Mouse (Mus musculus) embryonic facial prominence, embryonic 10.5 days (tissue): ENCODE results near the gene Pfdn6. TPM values are rescaled to one million over a fixed set of nuclear protein-coding genes. Genes with fewer than 3 reads are reported as not detected.

ENCODE experiments used
- DNase-seq: peaks from one replicate; pipeline ENCODE4 v3.0.0-alpha.2; 2017; ENCODE audit warnings: low spot score
- H3K27ac ChIP-seq: fragments of 300-500 bp; sonication (generic); replicated peaks from 2 replicates; pipeline ENCODE4 v1.5.1; 2016; ENCODE audit warnings: mild to moderate bottlenecking
- H3K27me3 ChIP-seq: fragments of 300-500 bp; sonication (generic); replicated peaks from 2 replicates; pipeline ENCODE4 v1.6.1; 2016; ENCODE audit warnings: low read depth, mild to moderate bottlenecking; ENCODE audit not compliant: poor library complexity, severe bottlenecking
- H3K36me3 ChIP-seq: fragments of 300-500 bp; sonication (generic); replicated peaks from 2 replicates; pipeline ENCODE4 v1.6.1; 2016; ENCODE audit warnings: mild to moderate bottlenecking, moderate library complexity
- H3K4me1 ChIP-seq: fragments of 300-500 bp; sonication (generic); 2 replicates; pipeline ENCODE4 v1.6.1; 2016
- H3K4me3 ChIP-seq: fragments of 300-500 bp; sonication (generic); 2 replicates; pipeline ENCODE4 v1.5.1; 2016; ENCODE audit warnings: mild to moderate bottlenecking, moderate library complexity
- H3K9me3 ChIP-seq: fragments of 300-500 bp; sonication (generic); 2 replicates; pipeline ENCODE4 v1.6.1; 2016; ENCODE audit warnings: mild to moderate bottlenecking
- WGBS: fragments of 180-500 bp; shearing (Covaris S2); methylation state at CpG from one replicate; pipeline ENCODE4 v1.1.7; 2016; 5-methylcytosine and 5-hydroxymethylcytosine counted together
- polyA plus RNA-seq: library from polyadenylated mRNA; unstranded; fragments of >200 nt; fragmentation: Nextera tagmentation; extraction: Ambion mirVana; gene quantifications from 2 replicates; pipeline ENCODE4 v1.2.1, GENCODE M21; 2016

Gene Pfdn6
- polyA plus RNA-seq, 1 experiment from 2014 or later, result 235 TPM

DNA sequence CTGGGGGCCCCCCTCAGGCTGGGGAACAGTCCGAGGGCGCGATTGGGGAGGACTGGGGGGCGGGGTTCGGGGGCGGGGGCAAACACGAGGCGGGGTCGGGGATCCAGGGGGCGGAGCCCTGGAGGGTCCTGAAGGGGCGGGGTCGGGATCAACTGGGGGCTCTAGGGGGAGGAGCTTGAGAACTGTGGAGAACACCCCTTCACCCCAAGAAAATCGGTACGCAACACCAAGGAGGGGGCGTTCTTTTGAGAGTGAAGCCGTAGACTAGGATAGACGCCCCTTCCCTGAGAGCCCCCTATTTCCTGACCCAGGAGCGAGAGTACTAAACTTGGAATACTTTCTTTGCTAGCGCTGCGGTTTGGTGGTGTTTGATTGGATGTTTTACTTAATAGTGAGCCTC, 23.8 kb downstream of the Pfdn6 start:
- Histone ChIP-seq H3K9me3 (no peaks in the 10 kb centered on the region), H3K36me3 (peaks cover 59% of the 10 kb centered on the region), H3K4me3 (peak overlapping the region; percentile 73), H3K27ac (peak overlapping the region; percentile 94), H3K27me3 (peaks cover 10% of the 10 kb centered on the region; the same call in 1 of the 2 replicates), H3K4me1 (peaks cover 76% of the 10 kb centered on the region)
- DNase-seq, result no peak
- under 1% methylated on average over 20 of the region's 20 CpGs for WGBS

DNA sequence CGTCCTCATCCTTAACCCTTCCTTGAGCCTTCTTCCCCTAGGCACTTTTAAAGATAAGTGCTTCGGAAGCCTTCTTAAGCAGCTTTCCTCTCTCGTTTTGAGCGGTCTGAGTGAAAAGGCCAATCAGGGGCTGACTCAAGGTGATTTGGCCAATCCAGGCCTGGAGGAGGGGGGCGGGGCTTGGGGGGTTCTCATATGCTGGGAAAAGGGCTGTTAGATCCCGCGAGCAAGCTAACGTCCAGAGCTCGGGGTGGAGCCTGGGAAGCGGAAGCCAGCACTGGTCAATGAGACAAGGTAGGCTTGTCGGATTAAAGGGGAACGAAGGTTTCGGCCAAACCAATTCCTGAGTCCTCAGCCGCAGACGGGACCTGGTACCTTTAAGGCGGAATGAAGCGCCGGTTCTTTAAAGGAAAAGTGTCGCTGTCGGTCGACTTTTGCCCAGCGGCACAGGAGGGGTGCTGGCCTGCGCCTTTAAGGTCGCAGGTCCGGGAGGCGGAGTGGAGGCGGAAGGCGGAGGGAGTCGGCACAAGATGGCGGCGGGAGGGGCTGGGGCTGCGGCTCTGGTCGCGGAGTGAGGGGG, 24.4 kb downstream of the Pfdn6 start, which contains the start of the genes Tapbp and Zbtb22:
TSS of gene Tapbp (plus strand) at position 229 of the 580 bp plus-strand sequence.
TSS of gene Zbtb22 (plus strand) at position 234 of the 580 bp plus-strand sequence.
- under 1% methylated on average over 34 of the region's 34 CpGs for WGBS
- Histone ChIP-seq H3K4me1 (peaks cover 76% of the 10 kb centered on the region), H3K27ac (peak within 1 kb of the TSS; percentile 94), H3K27me3 (peaks cover 10% of the 10 kb centered on the region; the same call in 1 of the 2 replicates), H3K4me3 (peak within 1 kb of the TSS; percentile 73), H3K36me3 (peaks cover 64% of the 10 kb centered on the region), H3K9me3 (no peaks in the 10 kb centered on the region)
- peak; percentile 98 for DNase-seq

DNA sequence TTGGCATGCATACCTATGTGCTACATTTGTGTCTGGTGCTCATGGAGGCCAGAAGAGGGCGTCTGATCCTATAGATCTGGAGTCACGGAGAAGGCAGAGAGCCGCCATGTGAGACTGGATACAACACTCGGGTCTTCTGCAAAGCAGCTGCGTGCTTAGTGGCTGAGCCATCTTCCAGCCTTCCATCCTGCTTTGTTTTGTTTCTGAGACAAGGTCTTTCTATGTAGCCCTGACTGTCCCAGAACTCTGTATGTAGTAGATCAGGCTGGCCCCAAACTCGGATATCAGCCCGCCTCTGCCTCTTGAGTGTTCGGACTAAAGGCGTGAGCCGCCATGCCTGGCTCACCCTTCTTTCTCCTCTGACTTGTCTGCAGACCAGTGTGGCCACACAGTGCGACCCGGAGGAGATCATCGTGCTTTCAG, 25.2 kb downstream of the Pfdn6 start:
- Histone ChIP-seq H3K4me3 (peak overlapping the region; percentile 73), H3K27ac (no peak overlapping the region), H3K4me1 (peaks cover 76% of the 10 kb centered on the region), H3K9me3 (no peaks in the 10 kb centered on the region), H3K36me3 (peaks cover 69% of the 10 kb centered on the region), H3K27me3 (peaks cover 10% of the 10 kb centered on the region; the same call in 1 of the 2 replicates)
- DNase-seq, result no peak
- 71% methylated on average over 13 of the region's 13 CpGs for WGBS

DNA sequence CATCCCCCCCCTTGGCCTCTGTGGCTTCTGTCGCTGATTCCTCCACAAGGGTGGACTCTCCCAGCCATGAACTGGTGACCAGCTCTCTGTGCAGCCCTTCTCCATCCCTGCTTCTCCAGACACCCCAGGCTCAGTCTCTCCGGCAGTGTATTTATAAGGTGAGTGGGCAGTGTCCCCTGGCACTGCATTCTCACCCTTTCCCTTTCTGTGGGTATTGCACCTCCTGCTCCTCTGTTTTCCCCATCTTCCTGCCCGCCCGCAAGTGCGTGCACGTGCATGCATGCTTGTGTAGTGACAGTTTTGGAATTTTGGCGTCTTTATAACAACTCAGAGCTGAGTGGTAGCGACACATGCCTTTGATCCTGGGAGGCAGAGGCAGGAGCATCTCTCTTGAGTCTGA, 26.2 kb downstream of the Pfdn6 start:
- Histone ChIP-seq H3K27me3 (peaks cover 10% of the 10 kb centered on the region; the same call in 1 of the 2 replicates), H3K36me3 (peaks cover 69% of the 10 kb centered on the region), H3K27ac (no peak overlapping the region), H3K9me3 (no peaks in the 10 kb centered on the region), H3K4me1 (peaks cover 70% of the 10 kb centered on the region), H3K4me3 (peak overlapping the region; percentile 73; the same call in 1 of the 2 replicates)
- no peak for DNase-seq
- WGBS, result 94% methylated on average over 8 of the region's 8 CpGs

DNA sequence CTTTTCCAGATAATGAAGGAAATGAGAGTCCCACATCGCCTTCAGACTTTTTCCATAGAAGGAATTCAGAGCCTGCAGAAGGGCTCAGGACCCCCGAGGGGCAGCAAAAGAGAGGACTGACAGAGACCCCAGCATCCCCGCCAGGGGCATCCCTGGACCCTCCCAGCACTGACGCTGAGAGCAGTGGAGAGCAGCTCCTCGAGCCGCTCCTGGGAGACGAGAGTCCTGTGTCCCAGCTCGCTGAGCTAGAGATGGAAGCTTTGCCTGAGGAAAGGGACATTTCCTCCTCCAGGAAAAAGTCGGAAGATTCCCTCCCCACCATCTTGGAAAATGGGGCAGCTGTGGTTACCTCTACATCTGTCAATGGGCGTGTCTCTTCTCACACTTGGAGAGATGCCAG, 26.9 kb downstream of the Pfdn6 start:
- peaks cover 70% of the 10 kb centered on the region for H3K4me1 ChIP-seq
- no peak for DNase-seq
- H3K4me3 ChIP-seq, result peak overlapping the region; percentile 25; the same call in 1 of the 2 replicates
- peaks cover 65% of the 10 kb centered on the region for H3K36me3 ChIP-seq
- 92% methylated on average over 10 of the region's 10 CpGs for WGBS
- H3K27me3 ChIP-seq, result peaks cover 6% of the 10 kb centered on the region; the same call in 1 of the 2 replicates
- H3K27ac ChIP-seq, result no peak overlapping the region
- H3K9me3 ChIP-seq, result no peaks in the 10 kb centered on the region

DNA sequence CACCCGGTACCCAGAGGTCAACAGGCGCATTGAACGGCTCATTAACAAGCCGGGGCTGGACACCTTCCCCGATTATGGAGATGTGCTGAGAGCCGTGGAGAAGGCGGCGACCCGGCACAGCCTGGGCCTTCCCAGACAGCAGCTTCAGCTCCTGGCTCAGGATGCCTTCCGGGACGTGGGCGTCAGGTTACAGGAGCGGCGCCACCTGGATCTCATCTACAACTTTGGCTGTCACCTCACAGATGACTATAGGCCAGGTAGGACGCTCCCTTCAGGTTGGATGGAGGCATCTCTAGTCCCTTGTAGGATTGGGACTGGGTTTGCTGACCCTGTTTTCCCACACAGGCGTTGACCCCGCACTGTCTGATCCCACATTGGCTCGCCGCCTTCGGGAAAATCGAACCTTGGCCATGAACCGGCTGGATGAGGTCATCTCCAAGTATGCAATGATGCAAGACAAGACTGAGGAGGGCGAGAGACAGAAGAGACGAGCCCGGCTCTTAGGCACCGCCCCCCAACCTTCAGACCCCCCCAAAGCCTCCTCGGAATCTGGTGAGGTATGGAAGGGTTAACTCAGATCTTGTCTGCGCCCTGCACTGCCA, 28.2 kb downstream of the Pfdn6 start:
- Histone ChIP-seq H3K27ac (no peak overlapping the region), H3K9me3 (no peaks in the 10 kb centered on the region), H3K4me1 (peaks cover 63% of the 10 kb centered on the region), H3K27me3 (no peaks in the 10 kb centered on the region), H3K36me3 (peaks cover 52% of the 10 kb centered on the region), H3K4me3 (peak overlapping the region; percentile 95; the same call in 1 of the 2 replicates)
- 91% methylated on average over 28 of the region's 28 CpGs for WGBS
- no peak for DNase-seq

DNA sequence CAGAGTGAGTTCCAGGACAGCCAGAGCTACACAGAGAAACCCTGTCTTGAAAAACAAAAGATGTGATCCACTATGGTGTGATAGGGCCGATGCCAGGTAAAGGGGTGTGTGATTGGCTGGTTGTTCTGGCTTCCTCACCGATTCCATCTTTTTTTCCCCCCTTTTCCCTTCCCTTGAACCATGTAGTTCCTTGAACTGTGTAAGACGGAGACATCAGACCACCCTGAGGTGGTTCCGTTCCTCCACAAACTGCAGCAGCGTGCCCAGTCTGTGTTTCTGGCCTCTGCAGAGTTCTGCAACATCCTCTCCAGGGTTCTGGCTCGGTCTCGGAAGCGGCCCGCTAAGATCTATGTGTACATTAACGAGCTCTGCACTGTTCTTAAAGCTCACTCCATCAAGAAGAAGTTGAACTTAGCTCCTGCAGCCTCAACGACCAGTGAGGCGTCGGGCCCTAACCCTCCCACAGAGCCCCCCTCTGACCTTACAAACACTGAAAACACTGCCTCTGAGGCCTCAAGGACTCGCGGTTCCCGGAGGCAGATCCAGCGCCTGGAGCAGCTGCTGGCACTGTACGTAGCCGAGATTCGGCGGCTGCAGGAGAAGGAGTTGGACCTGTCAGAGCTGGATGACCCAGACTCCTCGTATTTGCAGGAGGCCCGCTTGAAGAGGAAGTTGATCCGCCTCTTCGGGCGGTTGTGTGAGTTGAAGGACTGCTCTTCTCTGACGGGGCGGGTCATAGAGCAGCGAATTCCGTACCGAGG, 28.9 kb downstream of the Pfdn6 start:
- Histone ChIP-seq H3K4me3 (peak overlapping the region; percentile 95), H3K9me3 (no peaks in the 10 kb centered on the region), H3K4me1 (peaks cover 57% of the 10 kb centered on the region), H3K36me3 (peaks cover 50% of the 10 kb centered on the region), H3K27ac (no peak overlapping the region), H3K27me3 (no peaks in the 10 kb centered on the region)
- WGBS, result 93% methylated on average over 31 of the region's 31 CpGs
- no peak for DNase-seq

DNA sequence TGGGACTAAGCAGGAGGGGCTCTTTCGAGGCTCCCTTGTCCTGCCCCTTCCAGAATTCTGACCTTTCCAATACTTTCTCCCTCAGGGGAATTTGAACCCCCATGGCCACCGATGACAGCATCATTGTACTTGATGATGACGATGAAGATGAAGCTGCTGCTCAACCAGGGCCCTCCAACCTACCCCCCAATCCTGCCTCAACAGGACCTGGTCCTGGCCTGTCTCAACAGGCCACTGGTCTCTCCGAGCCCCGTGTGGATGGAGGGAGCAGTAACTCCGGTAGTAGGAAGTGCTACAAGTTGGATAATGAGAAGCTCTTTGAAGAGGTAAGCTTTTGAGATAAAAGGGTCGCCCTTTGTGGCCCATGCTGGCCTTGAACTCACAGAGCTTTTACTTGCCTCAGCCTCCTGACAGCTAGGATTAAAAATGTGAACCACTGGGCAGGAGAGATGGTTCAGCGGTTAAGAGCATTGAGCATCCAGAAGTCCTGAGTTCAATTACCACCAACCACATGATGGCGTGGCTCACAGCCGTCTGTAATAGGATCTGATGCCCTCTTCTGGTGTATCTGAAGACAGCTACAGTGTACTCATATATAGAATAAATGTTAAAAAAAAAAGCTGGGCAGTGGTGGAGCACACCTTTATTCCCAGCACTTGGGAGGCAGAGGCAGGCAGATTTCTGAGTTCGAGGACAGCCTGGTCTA, 29.6 kb downstream of the Pfdn6 start:
- Histone ChIP-seq H3K27me3 (no peaks in the 10 kb centered on the region), H3K27ac (peak overlapping the region; percentile 93), H3K4me3 (peak overlapping the region; percentile 95), H3K4me1 (peaks cover 56% of the 10 kb centered on the region), H3K36me3 (peaks cover 50% of the 10 kb centered on the region), H3K9me3 (no peaks in the 10 kb centered on the region)
- DNase-seq, result no peak
- 52% methylated on average over 11 of the region's 11 CpGs for WGBS

DNA sequence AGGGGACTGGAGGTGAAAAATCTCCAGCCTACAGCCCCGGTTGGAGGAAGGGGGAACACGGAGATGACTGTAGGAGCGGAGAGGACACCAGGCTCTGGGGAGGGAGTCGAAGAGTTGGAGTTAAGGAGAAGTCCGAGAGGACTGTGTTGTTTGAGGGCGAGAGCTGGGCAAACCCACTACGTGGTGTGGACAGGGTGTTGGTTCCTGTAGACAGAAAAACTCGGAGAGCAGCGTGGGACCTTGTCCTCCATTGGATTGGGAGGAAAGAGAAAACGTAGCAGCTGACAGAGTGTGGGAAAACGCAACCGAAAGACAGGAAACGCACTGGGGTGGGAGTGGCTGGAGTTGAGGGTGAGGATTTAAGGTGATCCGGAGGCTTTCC, 30.3 kb downstream of the Pfdn6 start:
- Histone ChIP-seq H3K27ac (peak overlapping the region; percentile 93), H3K27me3 (no peaks in the 10 kb centered on the region), H3K36me3 (peaks cover 46% of the 10 kb centered on the region), H3K4me1 (peaks cover 52% of the 10 kb centered on the region), H3K9me3 (no peaks in the 10 kb centered on the region), H3K4me3 (peak overlapping the region; percentile 95)
- no peak for DNase-seq
- under 1% methylated on average over 14 of the region's 14 CpGs for WGBS

DNA sequence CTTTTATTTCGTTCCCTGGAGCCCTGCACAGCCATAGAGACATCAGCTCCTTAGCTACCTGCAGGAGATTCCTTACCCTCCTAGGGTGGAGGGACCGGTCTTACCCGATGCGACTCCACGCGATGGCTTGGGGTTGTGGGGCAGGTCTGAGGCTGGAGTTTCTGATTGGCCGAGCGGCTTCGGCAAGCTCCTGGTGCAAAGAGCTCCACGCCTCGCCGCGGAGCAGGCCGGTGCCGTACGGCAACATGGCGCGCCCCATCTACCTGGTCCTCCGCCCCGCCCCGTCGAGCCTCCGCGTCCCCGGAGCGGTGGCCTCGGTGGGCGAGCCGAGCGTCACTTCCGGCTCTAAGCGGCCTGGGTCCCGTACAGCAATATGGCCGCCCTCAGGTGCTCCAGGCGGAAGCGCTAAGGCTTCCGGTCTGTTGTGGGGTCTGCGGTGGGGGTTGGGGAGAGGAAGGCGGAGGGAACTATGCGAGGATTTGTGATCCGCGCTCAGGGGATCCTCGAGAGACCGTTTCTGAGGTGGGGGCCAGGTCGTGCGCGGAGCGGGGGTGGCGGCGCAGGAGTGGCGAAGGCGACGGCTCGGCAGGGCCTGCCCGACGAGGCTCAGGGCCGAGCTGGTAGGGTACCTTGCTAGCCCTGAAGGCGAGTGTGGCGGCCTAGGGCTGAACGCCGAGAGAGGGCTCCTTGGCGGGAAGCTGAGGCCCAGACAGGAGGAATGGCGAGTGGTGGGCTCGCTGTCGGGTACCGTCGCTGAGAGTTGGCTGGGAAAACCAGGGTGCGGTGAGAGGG, 30.9 kb downstream of the Pfdn6 start, which contains the start of gene Daxx:
TSS of gene Daxx (plus strand) at position 338 of the 792 bp plus-strand sequence.
- under 1% methylated on average over 68 of the region's 68 CpGs for WGBS

DNA sequence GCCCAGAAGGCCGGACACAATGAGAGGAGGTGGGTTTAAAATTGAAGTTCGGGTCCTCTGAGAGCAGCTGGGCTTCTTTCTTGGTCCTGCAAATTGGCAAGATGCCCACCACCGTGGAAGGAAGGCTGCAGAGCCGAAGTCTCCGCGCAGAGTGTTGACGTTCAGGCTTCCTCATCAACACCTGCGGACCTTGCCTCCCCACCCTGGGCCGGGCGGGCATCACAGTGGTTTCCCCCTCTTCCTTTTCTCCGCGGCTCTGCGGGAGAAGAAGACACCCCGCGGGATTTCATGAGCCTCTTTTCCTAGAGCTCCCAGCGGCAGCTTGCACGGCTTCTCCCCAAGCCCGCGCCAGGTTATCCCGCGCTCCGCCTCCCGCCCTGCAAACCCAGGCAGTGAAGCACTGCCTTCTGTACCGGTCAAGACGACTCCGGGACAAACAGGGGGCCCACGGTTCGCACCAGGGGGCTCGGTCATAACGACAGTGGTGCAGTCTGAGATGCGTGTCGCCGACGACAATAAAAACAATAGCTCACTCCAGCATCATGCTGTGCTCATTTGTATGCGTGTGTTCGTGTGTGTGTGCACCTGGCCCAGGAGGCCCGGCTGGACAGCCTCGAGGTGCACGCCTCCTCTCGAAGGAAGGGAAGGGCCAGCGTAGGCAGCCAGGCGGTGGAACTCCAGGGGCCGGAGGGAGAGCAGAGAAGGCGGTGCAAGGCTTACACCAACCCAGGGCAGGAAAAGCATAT, 31.6 kb downstream of the Pfdn6 start:
- Histone ChIP-seq H3K27ac (peak overlapping the region; percentile 93), H3K4me1 (peaks cover 47% of the 10 kb centered on the region), H3K4me3 (peak overlapping the region; percentile 95), H3K27me3 (no peaks in the 10 kb centered on the region), H3K36me3 (peaks cover 33% of the 10 kb centered on the region), H3K9me3 (no peaks in the 10 kb centered on the region)
- DNase-seq, result peak; percentile 59
- WGBS, result under 1% methylated on average over 44 of the region's 44 CpGs

More for the DNA sequence above, 30.9 kb downstream of the Pfdn6 start, which contains the start of gene Daxx:
- no peaks in the 10 kb centered on the region for H3K27me3 ChIP-seq
- peak; percentile 100 for DNase-seq
- peaks cover 49% of the 10 kb centered on the region for H3K4me1 ChIP-seq
- peaks cover 40% of the 10 kb centered on the region for H3K36me3 ChIP-seq
- H3K4me3 ChIP-seq, result peak within 1 kb of the TSS; percentile 95
- H3K9me3 ChIP-seq, result no peaks in the 10 kb centered on the region
- peak within 1 kb of the TSS; percentile 93 for H3K27ac ChIP-seq
